Mouse (Mus musculus): ENCODE measurements around the gene Syt7. TPM values are rescaled to one million over a fixed set of nuclear protein-coding genes. Genes with fewer than 3 reads are reported as not detected.

Syt7 gene
- total and polyA plus RNA-seq, 2 experiments from 2014 or later = 0.96 to 5.0 TPM

GRCm38 (mm10) chr19:10479541-10479940, 90.7 kb downstream of the Syt7 start:
- 38% methylated on average over 4 of the region's 4 CpGs for WGBS
- TF ChIP-seq CTCF (IDR thresholded peaks at IDR 0.05; ENCODE audit: low read depth) (no peak), EP300 (IDR thresholded peaks at IDR 0.05; ENCODE audit: low read depth) (no peak)
- DNase-seq (ENCODE audit: low spot score) = no peak
- Histone ChIP-seq H3K36me3 (replicated peaks; ENCODE audit: control insufficient read depth, insufficient read depth, low read length) (no peaks in the 10 kb centered on the region), H3K4me3 (ENCODE audit: low read depth, low read length) (no peak overlapping the region), H3K9me3 (replicated peaks; ENCODE audit: control insufficient read depth, low read length) (no peaks in the 10 kb centered on the region), H3K4me2 (ENCODE audit: low read depth, low read length) (no peak overlapping the region), H3K9ac (replicated peaks; ENCODE audit: low read depth, low read length) (no peak overlapping the region), H3K4me1 (ENCODE audit: control insufficient read depth, insufficient read depth) (peaks cover 4% of the 10 kb centered on the region; the same call in 1 of the 2 replicates), H3K27me3 (ENCODE audit: control insufficient read depth, insufficient read depth, low read length) (peaks cover 39% of the 10 kb centered on the region), H3K27ac (ENCODE audit: low read depth) (no peak overlapping the region)
- ATAC-seq (ENCODE audit: insufficient read depth, low read depth) = no peak

GRCm38 (mm10) chr19:10482703-10483102, 93.8 kb downstream of the Syt7 start, which contains the start of gene Ppp1r32:
Gene Ppp1r32, minus strand, starts transcription at chr19:10482928.
- no peaks in the 10 kb centered on the region for H3K36me3 ChIP-seq (replicated peaks; ENCODE audit: control insufficient read depth, insufficient read depth, low read length)
- no peak within 1 kb of the TSS for H3K4me3 ChIP-seq (ENCODE audit: low read depth, low read length)
- DNase-seq (ENCODE audit: low spot score) (no peak), ATAC-seq (ENCODE audit: insufficient read depth, low read depth) (0 out of 2 replicates have a peak, but pooled peaks have one; percentile 11)
- no peak within 1 kb of the TSS for H3K27ac ChIP-seq (ENCODE audit: low read depth)
- no peaks in the 10 kb centered on the region for H3K9me3 ChIP-seq (replicated peaks; ENCODE audit: control insufficient read depth, low read length)
- peaks cover 4% of the 10 kb centered on the region; the same call in 1 of the 2 replicates for H3K4me1 ChIP-seq (ENCODE audit: control insufficient read depth, insufficient read depth)
- TF ChIP-seq EP300 (IDR thresholded peaks at IDR 0.05; ENCODE audit: low read depth) (no peak), CTCF (IDR thresholded peaks at IDR 0.05; ENCODE audit: low read depth) (no peak)
- peaks cover 39% of the 10 kb centered on the region for H3K27me3 ChIP-seq (ENCODE audit: control insufficient read depth, insufficient read depth, low read length)
- WGBS = 23% methylated on average over 6 of the region's 6 CpGs
- no peak within 1 kb of the TSS for H3K9ac ChIP-seq (replicated peaks; ENCODE audit: low read depth, low read length)
- H3K4me2 ChIP-seq (ENCODE audit: low read depth, low read length) = no peak within 1 kb of the TSS

- Histone ChIP-seq H3K27me3 (ENCODE audit: control insufficient read depth, insufficient read depth, low read length) (peaks cover 35% of the 10 kb centered on the region; the same call in 1 of the 2 replicates), H3K9ac (replicated peaks; ENCODE audit: low read depth, low read length) (no peak overlapping the region), H3K36me3 (replicated peaks; ENCODE audit: control insufficient read depth, insufficient read depth, low read length) (no peaks in the 10 kb centered on the region), H3K4me2 (ENCODE audit: low read depth, low read length) (no peak overlapping the region), H3K9me3 (replicated peaks; ENCODE audit: control insufficient read depth, low read length) (no peaks in the 10 kb centered on the region), H3K4me1 (ENCODE audit: control insufficient read depth, insufficient read depth) (peaks cover 4% of the 10 kb centered on the region; the same call in 1 of the 2 replicates), H3K4me3 (ENCODE audit: low read depth, low read length) (no peak overlapping the region), H3K27ac (ENCODE audit: low read depth) (no peak overlapping the region)
- ATAC-seq (ENCODE audit: insufficient read depth, low read depth) = peak; percentile 57
- no peak for TF ChIP-seq EP300 (IDR thresholded peaks at IDR 0.05; ENCODE audit: low read depth)
- peak; percentile 97 for TF ChIP-seq CTCF (IDR thresholded peaks at IDR 0.05; ENCODE audit: low read depth)
- WGBS = 16% methylated on average over 9 of the region's 9 CpGs
- DNase-seq (ENCODE audit: low spot score) = peak; percentile 65
Measured at GRCm38 (mm10) chr19:10486264-10486738, 97.4 kb downstream of the Syt7 start.

GRCm38 (mm10) chr19:10495670-10496069, 106.8 kb downstream of the Syt7 start:
- Histone ChIP-seq H3K27me3 (ENCODE audit: control insufficient read depth, insufficient read depth, low read length) (peaks cover 8% of the 10 kb centered on the region; the same call in 1 of the 2 replicates), H3K9me3 (replicated peaks; ENCODE audit: control insufficient read depth, low read length) (no peaks in the 10 kb centered on the region), H3K4me1 (ENCODE audit: control insufficient read depth, insufficient read depth) (no peaks in the 10 kb centered on the region), H3K36me3 (replicated peaks; ENCODE audit: control insufficient read depth, insufficient read depth, low read length) (peaks cover 18% of the 10 kb centered on the region; the same call in 1 of the 2 replicates), H3K4me2 (ENCODE audit: low read depth, low read length) (no peak overlapping the region), H3K4me3 (ENCODE audit: low read depth, low read length) (no peak overlapping the region), H3K9ac (replicated peaks; ENCODE audit: low read depth, low read length) (no peak overlapping the region), H3K27ac (ENCODE audit: low read depth) (no peak overlapping the region)
- no peak for DNase-seq (ENCODE audit: low spot score)
- no peak for TF ChIP-seq CTCF (IDR thresholded peaks at IDR 0.05; ENCODE audit: low read depth)
- no peak for TF ChIP-seq EP300 (IDR thresholded peaks at IDR 0.05; ENCODE audit: low read depth)
- WGBS = 75% methylated on average over 1 of the region's 1 CpGs
- no peak for ATAC-seq (ENCODE audit: insufficient read depth, low read depth)

- Histone ChIP-seq H3K9me3 (replicated peaks; ENCODE audit: control insufficient read depth, low read length) (no peaks in the 10 kb centered on the region), H3K4me3 (ENCODE audit: low read depth, low read length) (no peak overlapping the region), H3K4me1 (ENCODE audit: control insufficient read depth, insufficient read depth) (no peaks in the 10 kb centered on the region), H3K27me3 (ENCODE audit: control insufficient read depth, insufficient read depth, low read length) (0 out of 2 replicates have a peak, but pooled peaks cover 4% of the 10 kb centered on the region), H3K9ac (replicated peaks; ENCODE audit: low read depth, low read length) (no peak overlapping the region), H3K36me3 (replicated peaks; ENCODE audit: control insufficient read depth, insufficient read depth, low read length) (peaks cover 31% of the 10 kb centered on the region), H3K4me2 (ENCODE audit: low read depth, low read length) (no peak overlapping the region), H3K27ac (ENCODE audit: low read depth) (no peak overlapping the region)
- no peak for TF ChIP-seq CTCF (IDR thresholded peaks at IDR 0.05; ENCODE audit: low read depth)
- no peak for TF ChIP-seq EP300 (IDR thresholded peaks at IDR 0.05; ENCODE audit: low read depth)
- no peak for ATAC-seq (ENCODE audit: insufficient read depth, low read depth)
- no peak for DNase-seq (ENCODE audit: low spot score)
- WGBS = 59% methylated on average over 2 of the region's 2 CpGs
Measured at GRCm38 (mm10) chr19:10496976-10497375, 108.1 kb downstream of the Syt7 start.

Data from heart, postnatal 0 days (tissue).